Mouse (Mus musculus): ENCODE data around the gene 2810408A11Rik.

The 2810408A11Rik gene

GRCm38 (mm10) chr11:69912716-69913530, 12.1 kb upstream of the 2810408A11Rik start:
- no peak for DNase-seq (ENCODE audit: low spot score)

DNA sequence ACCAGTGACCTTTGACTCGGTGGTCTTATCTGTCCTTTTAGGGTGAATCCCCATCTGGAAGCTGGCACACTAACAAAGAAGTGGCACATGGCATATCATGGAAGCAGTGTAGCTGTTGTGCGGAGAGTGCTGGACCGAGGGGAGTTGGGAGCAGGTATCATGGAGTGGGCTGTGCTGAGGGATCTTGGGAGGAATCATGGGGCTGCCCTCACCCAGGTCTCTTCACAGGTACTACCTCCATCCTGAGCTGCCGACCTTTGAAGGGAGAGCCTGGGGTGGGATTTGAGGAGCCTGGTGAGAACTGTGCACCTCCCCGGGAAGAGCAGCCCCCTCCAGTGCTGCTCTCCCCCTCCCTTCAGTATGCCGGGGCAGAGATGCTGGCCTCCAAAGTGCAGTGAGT, 10.9 kb upstream of the 2810408A11Rik start:
- DNase-seq (ENCODE audit: low spot score), result no peak

- DNase-seq (ENCODE audit: low spot score), result no peak
These were observed 10.2 kb upstream of the 2810408A11Rik start for GRCm38 (mm10) chr11:69910781-69911560.

GRCm38 (mm10) chr11:69910177-69910576, 9.4 kb upstream of the 2810408A11Rik start:
- no peak for DNase-seq (ENCODE audit: low spot score)

DNA sequence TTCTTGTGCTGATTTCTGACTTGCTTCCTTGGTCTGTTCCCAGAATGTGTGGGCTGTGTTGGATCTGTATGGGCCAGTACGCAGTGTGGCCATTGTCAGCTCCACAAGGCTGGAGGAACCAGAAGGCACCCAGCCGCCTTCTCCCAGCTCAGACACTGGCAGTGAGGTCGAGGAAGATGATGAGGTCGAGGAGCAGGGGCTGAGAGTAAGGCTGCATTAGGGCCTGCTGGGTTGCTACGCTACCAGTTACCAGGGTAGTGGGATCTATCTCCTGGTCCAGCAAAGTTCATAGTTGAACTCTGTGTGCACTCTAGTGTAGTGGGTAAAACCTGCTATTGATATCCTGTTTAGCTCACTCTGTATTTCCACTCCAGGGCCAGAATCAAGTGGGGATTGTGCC, 8.4 kb upstream of the 2810408A11Rik start:
- DNase-seq (ENCODE audit: low spot score), result no peak

- no peak for DNase-seq (ENCODE audit: low spot score)
These were observed 7.9 kb upstream of the 2810408A11Rik start for GRCm38 (mm10) chr11:69908645-69909044.

GRCm38 (mm10) chr11:69904311-69904710, 3.5 kb upstream of the 2810408A11Rik start:
- no peak for DNase-seq (ENCODE audit: low spot score)

DNA sequence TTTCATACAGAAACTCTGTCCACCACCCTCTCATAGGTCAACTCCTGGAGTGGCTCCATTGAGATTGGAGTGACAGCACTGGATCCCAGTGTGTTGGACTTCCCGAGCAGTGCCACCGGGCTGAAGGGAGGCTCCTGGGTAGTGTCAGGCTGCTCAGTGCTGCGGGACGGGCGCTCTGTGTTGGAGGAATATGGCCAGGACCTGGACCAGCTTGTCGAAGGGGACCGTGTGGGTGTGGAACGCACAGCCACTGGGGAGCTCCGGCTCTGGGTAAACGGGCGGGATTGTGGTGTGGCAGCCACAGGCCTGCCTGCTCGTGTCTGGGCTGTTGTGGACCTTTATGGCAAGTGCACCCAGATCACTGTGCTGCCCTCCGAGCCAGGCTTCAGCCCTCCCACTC, 2.2 kb upstream of the 2810408A11Rik start:
- no peak for DNase-seq (ENCODE audit: low spot score)

DNA sequence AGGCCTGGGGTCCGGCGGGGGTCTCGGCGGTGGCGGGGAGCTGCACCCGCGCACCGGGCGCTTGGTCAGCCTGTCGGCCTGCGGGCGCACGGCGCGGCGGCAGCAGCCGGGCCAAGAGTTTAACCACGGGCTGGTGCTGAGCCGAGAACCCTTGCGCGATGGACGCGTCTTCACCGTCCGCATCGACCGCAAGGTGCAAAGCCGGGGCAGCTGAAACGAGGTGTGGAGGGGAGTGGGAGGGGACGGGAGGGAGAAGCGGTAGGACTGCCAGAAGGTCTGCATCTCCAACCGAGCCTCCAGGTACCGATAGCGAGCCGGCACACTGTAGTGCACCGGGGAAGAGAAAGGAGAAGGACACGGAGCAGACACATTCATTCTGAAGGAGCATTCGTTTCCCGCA, 1.2 kb upstream of the 2810408A11Rik start:
- DNase-seq (ENCODE audit: low spot score), result peak; percentile 46

- peak; percentile 98 for DNase-seq (ENCODE audit: low spot score)
These were observed 639 bp upstream of the 2810408A11Rik start for GRCm38 (mm10) chr11:69901406-69901846.

DNA sequence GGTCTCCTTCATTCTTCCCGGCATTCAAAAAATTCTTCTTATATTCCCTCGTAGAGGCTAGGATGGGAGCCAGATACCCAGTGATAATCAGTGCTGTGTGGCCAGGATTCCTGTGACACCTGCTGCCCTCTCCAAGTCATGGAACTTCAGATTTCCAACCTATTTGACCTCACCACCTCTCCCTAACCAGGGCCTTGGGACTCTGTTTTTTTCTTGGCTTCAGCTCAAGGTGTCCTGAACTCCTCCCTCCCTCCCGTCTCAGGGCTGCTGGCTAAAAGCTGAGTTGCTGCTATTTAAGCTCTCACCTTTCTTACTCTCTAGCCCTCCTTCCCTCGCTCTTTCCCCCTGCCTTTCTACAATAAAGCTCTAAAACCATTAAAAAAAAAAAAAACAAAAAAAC, 917 bp downstream of the 2810408A11Rik start:
- DNase-seq (ENCODE audit: low spot score), result no peak

GRCm38 (mm10) chr11:69895291-69895690, 5.5 kb downstream of the 2810408A11Rik start, which contains the start of gene Acap1:
Gene Acap1, minus strand, starts transcription at chr11:69895539.
- DNase-seq (ENCODE audit: low spot score), result no peak

GRCm38 (mm10) chr11:69894671-69895070, 6.1 kb downstream of the 2810408A11Rik start:
- no peak for DNase-seq (ENCODE audit: low spot score)

DNA sequence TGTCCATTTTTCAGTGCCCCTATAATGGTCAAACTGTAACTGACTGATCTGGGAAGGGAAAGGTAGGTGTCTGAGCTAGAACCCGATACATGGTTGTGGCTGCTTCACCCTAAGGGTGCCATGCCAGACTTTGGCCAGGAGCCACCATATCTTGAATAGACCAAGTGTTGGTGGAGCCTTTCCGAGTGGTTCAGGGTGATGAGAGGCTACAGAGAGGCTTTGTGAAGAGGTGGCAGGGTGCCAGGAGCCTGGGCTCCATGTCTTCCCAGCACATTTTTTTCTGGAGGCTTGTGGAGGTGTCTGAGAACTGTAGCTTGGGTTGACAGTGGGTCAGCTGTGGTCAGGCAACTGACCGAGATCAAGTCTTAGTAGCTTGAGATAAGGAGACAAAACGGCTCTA, 9.3 kb downstream of the 2810408A11Rik start:
- no peak for DNase-seq (ENCODE audit: low spot score)

DNA sequence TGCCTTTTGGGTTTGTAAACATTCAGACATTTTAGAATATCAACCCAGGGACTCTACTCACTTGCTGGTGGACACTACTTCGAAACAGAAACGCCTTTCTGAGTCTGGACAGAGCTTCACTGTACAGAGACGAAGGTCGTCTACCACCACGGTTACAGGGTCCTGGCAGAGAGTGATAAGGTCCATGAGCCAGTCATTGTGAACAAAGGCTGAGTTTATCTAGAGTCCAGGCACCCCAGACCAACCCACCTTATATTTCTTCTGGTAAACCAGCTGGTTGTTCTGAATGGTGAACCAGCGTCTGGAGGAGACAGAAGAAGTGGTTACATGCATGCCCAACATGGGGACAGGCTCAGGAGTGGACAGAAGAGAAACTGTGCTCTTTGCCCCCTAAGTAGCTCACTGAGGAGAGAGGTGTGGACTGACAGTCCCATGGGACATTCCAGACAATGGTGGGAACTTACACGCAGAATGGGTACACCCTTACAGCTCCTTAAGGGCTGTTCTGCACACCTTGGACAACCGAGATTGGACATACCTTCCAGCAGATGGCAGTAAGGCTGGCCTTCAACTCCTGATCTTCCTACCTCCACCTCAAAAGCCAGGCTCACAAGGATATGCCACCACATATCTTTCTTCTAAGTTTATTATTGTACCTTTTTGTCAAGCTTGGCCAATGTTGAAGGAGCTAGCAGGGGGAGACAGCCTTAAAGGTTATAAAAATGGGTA, 13.7 kb downstream of the 2810408A11Rik start:
- no peak for DNase-seq (ENCODE audit: low spot score)

- DNase-seq (ENCODE audit: low spot score), result no peak
These were observed 16.1 kb downstream of the 2810408A11Rik start for GRCm38 (mm10) chr11:69884663-69885062.

GRCm38 (mm10) chr11:69884240-69884639, 16.5 kb downstream of the 2810408A11Rik start:
- no peak for DNase-seq (ENCODE audit: low spot score)

DNA sequence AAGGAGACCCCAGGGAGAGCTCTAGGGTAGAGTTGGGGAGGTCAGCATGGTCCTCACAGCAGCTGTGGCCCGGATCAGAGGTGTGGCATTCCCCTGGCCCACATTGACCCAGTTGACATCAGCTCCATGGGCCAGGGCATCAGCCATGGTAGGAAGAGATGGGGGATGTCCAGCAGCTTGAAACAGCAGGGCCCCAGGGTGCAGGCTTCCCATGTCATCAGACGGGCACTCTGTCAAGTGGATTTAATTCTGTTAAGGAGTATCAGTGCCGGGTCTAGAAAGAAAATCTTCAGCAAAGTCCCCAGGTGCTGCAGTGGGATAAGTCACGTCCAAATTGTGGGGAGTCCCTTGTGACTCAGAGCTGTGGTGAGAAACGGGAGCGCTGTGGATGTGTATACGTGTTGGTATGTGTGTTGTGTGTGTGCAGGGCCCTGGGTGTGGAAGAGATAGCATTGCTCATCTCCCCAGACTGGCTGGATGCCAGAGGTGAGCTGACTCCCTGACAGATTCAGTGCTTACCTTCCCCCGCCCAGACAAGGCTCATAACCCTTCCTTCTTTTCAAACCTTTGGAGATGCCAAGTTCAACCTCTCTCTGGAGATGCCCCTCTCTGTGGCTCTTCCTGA, 17.1 kb downstream of the 2810408A11Rik start:
- DNase-seq (ENCODE audit: low spot score), result no peak

DNA sequence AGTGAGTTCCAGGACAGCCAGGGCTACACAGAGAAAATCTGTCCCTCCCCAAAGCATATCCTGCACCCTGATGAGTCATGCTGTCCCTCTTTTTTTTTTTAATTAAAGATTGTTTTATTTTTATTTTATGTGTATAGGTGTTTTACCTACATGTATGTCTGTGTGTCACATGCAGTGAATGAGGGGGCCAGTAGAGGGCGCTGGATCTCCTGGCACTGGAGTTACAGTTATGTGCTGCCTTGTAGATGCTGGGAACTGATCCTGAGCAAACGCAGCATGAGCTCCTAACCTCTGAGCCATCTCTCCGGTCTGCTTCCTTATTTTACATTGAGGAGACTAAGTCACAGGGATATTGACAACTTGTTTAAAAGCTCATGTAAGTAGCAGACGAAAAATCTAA, 17.7 kb downstream of the 2810408A11Rik start:
- no peak for DNase-seq (ENCODE audit: low spot score)

DNA sequence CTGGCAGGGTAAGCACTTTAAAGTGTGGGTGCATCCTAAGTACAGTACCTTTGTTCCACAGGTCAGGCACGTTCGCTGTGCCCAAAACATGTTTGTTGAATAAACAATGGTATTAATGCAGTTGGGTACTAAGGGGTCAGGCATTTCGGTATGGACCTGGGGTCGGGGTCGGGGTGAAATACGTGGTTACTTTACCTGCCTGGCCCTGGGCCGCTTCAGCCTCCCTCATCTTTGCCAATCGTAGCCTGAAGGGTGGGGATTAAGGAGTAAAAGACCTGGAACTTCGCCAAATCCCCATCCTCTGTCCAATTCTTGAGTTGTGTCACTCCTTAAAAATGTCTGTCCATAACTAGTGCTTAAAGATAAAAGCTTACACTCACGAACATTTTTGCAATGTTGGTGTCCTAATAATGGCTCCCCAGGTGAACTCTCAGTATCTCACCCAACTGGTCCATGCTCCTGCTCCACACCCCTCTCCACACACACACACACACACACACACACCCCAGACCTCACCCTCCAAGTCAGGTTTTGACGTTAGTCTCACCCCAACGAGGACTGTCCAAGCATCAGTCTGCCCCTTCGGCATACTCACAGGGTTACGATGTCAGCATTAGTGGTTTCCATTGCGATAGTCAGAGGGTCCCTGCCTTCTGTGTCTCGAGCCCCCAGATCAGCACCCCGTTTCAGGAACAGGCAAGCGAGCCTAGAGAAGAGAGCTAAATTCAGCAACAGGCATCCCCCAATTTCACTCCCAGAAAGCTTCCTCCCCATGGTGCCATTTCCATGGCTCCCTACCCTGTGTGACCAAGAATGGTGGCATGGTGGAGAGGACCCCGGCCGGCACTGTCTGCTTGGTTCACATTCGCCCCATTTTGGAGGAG, 18.8 kb downstream of the 2810408A11Rik start:
- no peak for DNase-seq (ENCODE audit: low spot score)
